Mouse (Mus musculus): Measurements from ENCODE around the gene Vars. TPM values are rescaled to one million over a fixed set of nuclear protein-coding genes. Genes with fewer than 3 reads are reported as not detected.
"Not testable (repeated sequence)": the region's sequence is repeated elsewhere in the genome, so short reads cannot be mapped to it uniquely, and the experiment has no call there.

Vars gene
- polyA plus RNA-seq, 2 experiments: 88.3 to 163 TPM

DNA sequence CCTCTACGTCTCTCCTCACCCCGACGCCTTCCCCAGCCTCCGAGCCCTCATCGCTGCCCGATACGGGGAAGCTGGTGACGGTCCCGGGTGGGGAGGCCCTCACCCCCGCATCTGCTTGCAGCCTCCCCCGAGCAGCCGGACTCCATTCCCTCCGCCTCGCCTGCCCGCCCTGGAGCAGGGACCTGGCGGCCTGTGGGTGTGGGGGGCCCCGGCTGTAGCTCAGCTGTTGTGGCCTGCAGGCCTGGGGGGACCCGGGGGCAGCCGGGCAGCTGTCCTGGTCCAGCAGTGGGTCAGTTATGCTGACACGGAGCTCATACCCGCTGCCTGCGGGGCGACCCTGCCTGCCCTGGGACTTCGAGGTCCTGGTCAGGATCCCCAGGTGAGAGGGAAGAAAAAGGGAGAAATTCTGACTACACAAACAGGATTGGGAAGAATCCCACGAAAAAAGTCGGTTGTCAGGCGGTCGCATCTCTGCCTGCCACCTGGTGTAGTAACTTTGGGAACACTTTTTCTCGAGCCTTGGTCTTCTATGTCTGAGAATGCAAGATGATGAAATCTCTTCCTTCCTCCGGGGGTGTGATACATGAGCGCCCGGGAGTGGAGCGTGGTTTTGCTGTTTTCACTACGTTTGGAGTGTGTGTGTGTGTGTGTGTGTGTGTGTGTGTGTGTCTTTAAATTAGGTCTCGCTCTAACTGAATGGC is 815 bp downstream of the Vars start:
- WGBS: under 1% methylated on average over 35 of the region's 35 CpGs
- peak overlapping the region; percentile 88 for H3K4me2 ChIP-seq (replicated peaks; ENCODE audit: low read depth, low read length, severe bottlenecking)
- H3K4me1 ChIP-seq (ENCODE audit: control insufficient read depth, insufficient read depth, low read length): peaks cover 18% of the 10 kb centered on the region
- peak overlapping the region; percentile 78 for H3K9ac ChIP-seq (ENCODE audit: low read depth, low read length, severe bottlenecking)
- peak overlapping the region; percentile 91 for H3K4me3 ChIP-seq (replicated peaks; ENCODE audit: low read length)
- no peaks in the 10 kb centered on the region for H3K27me3 ChIP-seq (ENCODE audit: control insufficient read depth, insufficient read depth, low read length)
- peaks cover 34% of the 10 kb centered on the region for H3K36me3 ChIP-seq (ENCODE audit: control insufficient read depth, insufficient read depth, low read length)
- peak; percentile 35 for DNase-seq (ENCODE audit: low spot score)
- H3K9me3 ChIP-seq (ENCODE audit: control insufficient read depth, low read length): no peaks in the 10 kb centered on the region
- peak overlapping the region; percentile 99 for H3K27ac ChIP-seq (replicated peaks; ENCODE audit: low read depth, low read length)
- no peak for TF ChIP-seq POLR2A (IDR thresholded peaks at IDR 0.05; ENCODE audit: borderline replicate concordance, extremely low read depth, insufficient read depth, insufficient read length)
- no peak; the same call in 1 of the 2 replicates for ATAC-seq (ENCODE audit: low FRiP score, low read depth)

- Histone ChIP-seq H3K27ac (replicated peaks; ENCODE audit: low read depth, low read length) (peak overlapping the region; percentile 99), H3K9me3 (ENCODE audit: control insufficient read depth, low read length) (no peaks in the 10 kb centered on the region), H3K4me3 (replicated peaks; ENCODE audit: low read length) (peak overlapping the region; percentile 91), H3K27me3 (ENCODE audit: control insufficient read depth, insufficient read depth, low read length) (no peaks in the 10 kb centered on the region), H3K9ac (ENCODE audit: low read depth, low read length, severe bottlenecking) (peak overlapping the region; percentile 78), H3K4me2 (replicated peaks; ENCODE audit: low read depth, low read length, severe bottlenecking) (peak overlapping the region; percentile 88), H3K36me3 (ENCODE audit: control insufficient read depth, insufficient read depth, low read length) (peaks cover 42% of the 10 kb centered on the region), H3K4me1 (ENCODE audit: control insufficient read depth, insufficient read depth, low read length) (peaks cover 16% of the 10 kb centered on the region)
- ATAC-seq (ENCODE audit: low FRiP score, low read depth) (no peak), DNase-seq (ENCODE audit: low spot score) (no peak)
- 6% methylated on average over 12 of the region's 12 CpGs for WGBS
- no peak for TF ChIP-seq POLR2A (IDR thresholded peaks at IDR 0.05; ENCODE audit: borderline replicate concordance, extremely low read depth, insufficient read depth, insufficient read length)
These were observed 1.5 kb downstream of the Vars start for GRCm38 (mm10) chr17:35002153-35002865.

DNA sequence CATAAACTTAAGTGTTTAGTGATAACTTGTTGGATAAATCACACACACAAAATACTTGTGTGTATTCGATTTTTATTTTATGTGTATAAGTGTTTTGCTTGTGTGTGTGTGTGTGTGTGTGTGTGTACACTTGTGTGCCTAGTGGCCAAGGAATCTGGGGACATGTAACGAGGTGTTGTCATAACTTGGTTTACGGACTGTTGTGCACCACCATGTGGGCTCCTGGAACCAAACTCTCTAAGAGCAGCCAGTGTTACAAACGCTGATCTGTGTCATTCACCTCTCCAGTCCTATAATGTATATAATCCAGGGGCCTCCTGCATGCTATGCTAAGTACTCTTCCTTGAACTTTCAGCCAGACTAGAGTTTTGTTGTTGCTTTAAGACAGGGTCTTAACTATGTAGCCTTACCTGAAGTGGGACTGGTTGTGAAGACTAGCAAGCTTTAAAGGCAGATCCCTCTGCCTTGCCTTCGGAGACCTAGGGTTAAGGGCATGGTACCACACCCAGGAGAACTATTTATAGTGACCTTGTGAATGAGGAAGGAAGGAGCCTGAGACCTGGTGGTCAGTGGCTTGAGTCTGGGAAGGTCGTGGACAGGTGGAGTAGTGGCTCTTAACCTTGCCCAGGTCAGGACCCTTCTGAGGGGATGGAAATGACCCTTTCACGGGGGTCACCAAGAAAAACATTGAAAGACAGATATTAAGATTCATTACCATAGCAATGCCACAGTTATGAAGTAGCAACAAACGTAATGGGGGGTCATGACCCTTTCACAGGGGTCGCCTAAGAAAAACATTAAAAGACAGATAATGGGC is 2.4 kb downstream of the Vars start:
- ATAC-seq (ENCODE audit: low FRiP score, low read depth) (no peak), DNase-seq (ENCODE audit: low spot score) (no peak)
- peaks cover 16% of the 10 kb centered on the region for H3K4me1 ChIP-seq (ENCODE audit: control insufficient read depth, insufficient read depth, low read length)
- peak overlapping the region; percentile 88 for H3K4me2 ChIP-seq (replicated peaks; ENCODE audit: low read depth, low read length, severe bottlenecking)
- no peak for TF ChIP-seq POLR2A (IDR thresholded peaks at IDR 0.05; ENCODE audit: borderline replicate concordance, extremely low read depth, insufficient read depth, insufficient read length)
- H3K36me3 ChIP-seq (ENCODE audit: control insufficient read depth, insufficient read depth, low read length): peaks cover 43% of the 10 kb centered on the region
- WGBS: 64% methylated on average over 9 of the region's 9 CpGs
- peak overlapping the region; percentile 91 for H3K4me3 ChIP-seq (replicated peaks; ENCODE audit: low read length)
- H3K27me3 ChIP-seq (ENCODE audit: control insufficient read depth, insufficient read depth, low read length): no peaks in the 10 kb centered on the region
- H3K9me3 ChIP-seq (ENCODE audit: control insufficient read depth, low read length): no peaks in the 10 kb centered on the region
- H3K27ac ChIP-seq (replicated peaks; ENCODE audit: low read depth, low read length): no peak overlapping the region
- H3K9ac ChIP-seq (ENCODE audit: low read depth, low read length, severe bottlenecking): peak overlapping the region; percentile 78

- no peak overlapping the region for H3K4me3 ChIP-seq (replicated peaks; ENCODE audit: low read length)
- ATAC-seq (ENCODE audit: low FRiP score, low read depth): no peak
- DNase-seq (ENCODE audit: low spot score): no peak
- H3K36me3 ChIP-seq (ENCODE audit: control insufficient read depth, insufficient read depth, low read length): peaks cover 51% of the 10 kb centered on the region
- no peak overlapping the region for H3K9ac ChIP-seq (ENCODE audit: low read depth, low read length, severe bottlenecking)
- peaks cover 16% of the 10 kb centered on the region for H3K4me1 ChIP-seq (ENCODE audit: control insufficient read depth, insufficient read depth, low read length)
- no peak for TF ChIP-seq POLR2A (IDR thresholded peaks at IDR 0.05; ENCODE audit: borderline replicate concordance, extremely low read depth, insufficient read depth, insufficient read length)
- H3K27me3 ChIP-seq (ENCODE audit: control insufficient read depth, insufficient read depth, low read length): no peaks in the 10 kb centered on the region
- H3K4me2 ChIP-seq (replicated peaks; ENCODE audit: low read depth, low read length, severe bottlenecking): no peak overlapping the region
- 95% methylated on average over 17 of the region's 17 CpGs for WGBS
- no peaks in the 10 kb centered on the region for H3K9me3 ChIP-seq (ENCODE audit: control insufficient read depth, low read length)
- no peak overlapping the region for H3K27ac ChIP-seq (replicated peaks; ENCODE audit: low read depth, low read length)
These were observed 3.4 kb downstream of the Vars start for GRCm38 (mm10) chr17:35004075-35004717.

- no peak overlapping the region for H3K4me2 ChIP-seq (replicated peaks; ENCODE audit: low read depth, low read length, severe bottlenecking)
- WGBS: 93% methylated on average over 10 of the region's 10 CpGs
- H3K9ac ChIP-seq (ENCODE audit: low read depth, low read length, severe bottlenecking): no peak overlapping the region
- ATAC-seq (ENCODE audit: low FRiP score, low read depth) (no peak), DNase-seq (ENCODE audit: low spot score) (no peak)
- H3K36me3 ChIP-seq (ENCODE audit: control insufficient read depth, insufficient read depth, low read length): peaks cover 58% of the 10 kb centered on the region
- H3K4me3 ChIP-seq (replicated peaks; ENCODE audit: low read length): no peak overlapping the region
- H3K27me3 ChIP-seq (ENCODE audit: control insufficient read depth, insufficient read depth, low read length): no peaks in the 10 kb centered on the region
- H3K9me3 ChIP-seq (ENCODE audit: control insufficient read depth, low read length): no peaks in the 10 kb centered on the region
- TF ChIP-seq POLR2A (IDR thresholded peaks at IDR 0.05; ENCODE audit: borderline replicate concordance, extremely low read depth, insufficient read depth, insufficient read length): no peak
- no peak overlapping the region for H3K27ac ChIP-seq (replicated peaks; ENCODE audit: low read depth, low read length)
- H3K4me1 ChIP-seq (ENCODE audit: control insufficient read depth, insufficient read depth, low read length): peaks cover 11% of the 10 kb centered on the region
These were observed 4.4 kb downstream of the Vars start for GRCm38 (mm10) chr17:35005158-35005557.

- not testable (repeated sequence) for DNase-seq (ENCODE audit: low spot score); ATAC-seq (ENCODE audit: low FRiP score, low read depth); H3K9ac ChIP-seq (ENCODE audit: low read depth, low read length, severe bottlenecking); H3K27me3 ChIP-seq (ENCODE audit: control insufficient read depth, insufficient read depth, low read length); H3K9me3 ChIP-seq (ENCODE audit: control insufficient read depth, low read length); H3K4me3 ChIP-seq (replicated peaks; ENCODE audit: low read length); H3K4me2 ChIP-seq (replicated peaks; ENCODE audit: low read depth, low read length, severe bottlenecking); H3K27ac ChIP-seq (replicated peaks; ENCODE audit: low read depth, low read length)
- 94% methylated on average over 4 of the region's 5 CpGs for WGBS
- peaks cover 66% of the 10 kb centered on the region for H3K36me3 ChIP-seq (ENCODE audit: control insufficient read depth, insufficient read depth, low read length)
- H3K4me1 ChIP-seq (ENCODE audit: control insufficient read depth, insufficient read depth, low read length): peaks cover 11% of the 10 kb centered on the region
These were observed 5.1 kb downstream of the Vars start for GRCm38 (mm10) chr17:35005902-35006301.

Measured in limb, embryonic 14.5 days (tissue).